Comparison of ENCODE assay signal across 9 mouse cellular contexts in the genomic region with DNA sequence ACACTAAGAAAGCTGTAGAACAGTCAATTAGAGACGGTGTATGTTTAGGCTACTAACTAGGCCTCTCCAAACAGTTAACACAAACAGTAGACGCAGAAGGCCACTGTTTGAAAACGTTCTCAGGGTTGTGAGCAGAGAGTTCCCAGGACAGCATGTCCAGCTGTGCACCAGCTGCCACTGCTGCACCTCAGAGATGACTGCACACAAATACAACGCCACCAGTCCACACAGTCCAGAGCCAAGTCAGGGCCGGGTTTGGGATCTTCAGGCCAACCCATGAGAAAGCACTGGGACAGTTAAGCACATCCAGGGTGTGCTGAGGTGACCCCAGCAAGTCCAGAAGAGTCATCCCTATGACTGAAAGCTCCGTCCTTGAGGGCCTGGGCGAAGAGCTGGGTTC.
DNase-seq lines count a peak whose midpoint lies in the region; ATAC-seq and TF ChIP-seq lines count a peak whose summit lies in the region.
"Had no signal": no experiment of that assay in that cellular context is flagged by ENCODE, and none has a peak within 500 bp of the region (broad histone marks: within the 10 kb centered on the region; RNA-seq: fewer than 3 reads in every experiment).

No protein-coding gene starts in this region.

- H3K4me2 ChIP-seq in intestine, embryonic 15.5 days (replicated peaks): no peak overlapping the region
- H3K4me2 ChIP-seq: midbrain, embryonic 12.5 days had no signal

- H3K9ac ChIP-seq in intestine, embryonic 15.5 days: no peak overlapping the region
- H3K9ac ChIP-seq: midbrain, embryonic 12.5 days had no signal

- WGBS in intestine, embryonic 15.5 days: 42% methylated on average over 7 of the region's 7 CpGs

- H3K9me3 ChIP-seq in intestine, embryonic 15.5 days: no peaks in the 10 kb centered on the region
- H3K9me3 ChIP-seq: midbrain, embryonic 12.5 days had no signal

- 0 out of 2 replicates have a peak overlapping the region, but pooled peaks have one; percentile 1 for H3K27ac ChIP-seq in layer of hippocampus, adult 2 months
- peak overlapping the region; percentile 73 for H3K27ac ChIP-seq in intestine, embryonic 15.5 days
- H3K27ac ChIP-seq: midbrain, embryonic 12.5 days had no signal

- H3K4me1 ChIP-seq in intestine, embryonic 15.5 days (replicated peaks): peaks cover 35% of the 10 kb centered on the region

- ATAC-seq in intestine, embryonic 15.5 days: peak; percentile 67

- TF ChIP-seq CTCF in layer of hippocampus, adult 2 months (conservative IDR thresholded peaks at IDR 0.05): no peak

- no peak overlapping the region for H3K4me3 ChIP-seq in layer of hippocampus, adult 2 months
- H3K4me3 ChIP-seq in intestine, embryonic 15.5 days (replicated peaks): no peak overlapping the region
- H3K4me3 ChIP-seq: midbrain, embryonic 12.5 days had no signal

- no peaks in the 10 kb centered on the region for H3K27me3 ChIP-seq in intestine, embryonic 15.5 days (replicated peaks)
- H3K27me3 ChIP-seq: midbrain, embryonic 12.5 days had no signal

- H3K36me3 ChIP-seq in intestine, embryonic 15.5 days: no peaks in the 10 kb centered on the region; the same call in 1 of the 2 replicates
- H3K36me3 ChIP-seq: midbrain, embryonic 12.5 days had no signal

- no peak for DNase-seq in layer of hippocampus, adult 2 months (ENCODE audit: low spot score in 2 of 2)
- no peak for DNase-seq in layer of hippocampus, adult 11-12 months (ENCODE audit: low spot score)
- peak; percentile 62 to 70 for DNase-seq in heart, adult 9 months (ENCODE audit: low spot score in 2 of 2)
- DNase-seq in skeletal muscle tissue, adult 2 months (ENCODE audit: low read depth, low spot score): peak; percentile 65
- DNase-seq in embryo, embryonic 9.5 days (ENCODE audit: extremely low spot score): no peak
- DNase-seq in thymus, postnatal 4 days: no peak
- DNase-seq in layer of hippocampus, adult 18-20 months (ENCODE audit: low spot score in 2 of 2): no peak

Comparison
In these comparisons a context has a peak if more than half of its experiments do, and no peak if none do; other contexts are left out.
1. DNase-seq: peak in heart, adult 9 months (2 of 2) and skeletal muscle tissue, adult 2 months (single experiment); none in layer of hippocampus, adult 2 months (0 of 2), layer of hippocampus, adult 11-12 months (single experiment), embryo, embryonic 9.5 days (single experiment), thymus, postnatal 4 days (single experiment) and layer of hippocampus, adult 18-20 months (0 of 2).